Mouse (Mus musculus) left cerebral cortex, adult 8-10 months (tissue): ENCODE results near the gene Olfr141. TPM values are rescaled to one million over a fixed set of nuclear protein-coding genes. Genes with fewer than 3 reads are reported as not detected.

Experiments used
- DNase-seq, 2 experiments: peaks; one replicate each; pipeline ENCODE4 v3.0.0; 2022; ENCODE audit warnings: low spot score in 2 of 2
- total RNA-seq, 4 experiments: library from RNA; stranded (reverse); gene quantifications; 2 replicates each; pipeline ENCODE4 v1.2.4; 2022

Gene Olfr141
- not detected for total RNA-seq

- DNase-seq = no peak
Measured at GRCm38 (mm10) chr2:86809918-86810317, at the start of gene Olfr141. Olfr141 (minus strand) TSS chr2:86810018.

- no peak for DNase-seq
Measured at GRCm38 (mm10) chr2:86851596-86851995, 41.8 kb upstream of the Olfr141 start, which contains the start of gene Olfr1095. Olfr1095 (minus strand) TSS chr2:86851696.

- DNase-seq = no peak
Measured at GRCm38 (mm10) chr2:86824363-86824762, 14.5 kb upstream of the Olfr141 start, which contains the start of gene Olfr1094. Olfr1094 (plus strand) TSS chr2:86824663.

- no peak for DNase-seq
Measured at GRCm38 (mm10) chr2:86782179-86782578, 27.6 kb downstream of the Olfr141 start, which contains the start of gene Olfr1093. Olfr1093 (plus strand) TSS chr2:86782479.

GRCm38 (mm10) chr2:86761050-86761449, 48.8 kb downstream of the Olfr141 start:
- DNase-seq = peak in 1 of 2 experiments; percentile 5

- no peak for DNase-seq
Measured at GRCm38 (mm10) chr2:86758893-86759292, 50.9 kb downstream of the Olfr141 start, which contains the start of gene Olfr1090. Olfr1090 (minus strand) TSS chr2:86758993.

Other genes starting within 250 kb of the Olfr141 start
- not detected for gene Olfr1082, start 211.1 kb downstream of the Olfr141 start, total RNA-seq
- not detected for gene Olfr1084, start 170.3 kb downstream of the Olfr141 start, total RNA-seq
- not detected for gene Olfr1085, start 148.0 kb downstream of the Olfr141 start, total RNA-seq
- not detected for gene Olfr1086, start 129.9 kb downstream of the Olfr141 start, total RNA-seq
- not detected for gene Olfr1087, start 111.6 kb downstream of the Olfr141 start, total RNA-seq
- gene Olfr1089, start 76.3 kb downstream of the Olfr141 start, total RNA-seq = not detected
- gene Olfr1090, start 51.0 kb downstream of the Olfr141 start, total RNA-seq = not detected
- gene Olfr1093, start 27.5 kb downstream of the Olfr141 start, total RNA-seq = not detected
- not detected for gene Olfr1094, start 14.6 kb upstream of the Olfr141 start, total RNA-seq
- gene Olfr1095, start 41.7 kb upstream of the Olfr141 start, total RNA-seq = not detected
- not detected for gene Gm13723, start 64.8 kb upstream of the Olfr141 start, total RNA-seq
- not detected for gene Olfr1097, start 82.2 kb upstream of the Olfr141 start, total RNA-seq
- not detected for gene Olfr1098, start 114.5 kb upstream of the Olfr141 start, total RNA-seq
- gene Olfr1099, start 150.7 kb upstream of the Olfr141 start, total RNA-seq = not detected
- not detected for gene Olfr1100, start 169.9 kb upstream of the Olfr141 start, total RNA-seq
- not detected for gene Olfr1101, start 181.2 kb upstream of the Olfr141 start, total RNA-seq
- not detected for gene Olfr1102, start 188.4 kb upstream of the Olfr141 start, total RNA-seq
- gene Olfr1104, start 217.1 kb upstream of the Olfr141 start, total RNA-seq = not detected
- not detected for gene Olfr1105, start 226.5 kb upstream of the Olfr141 start, total RNA-seq
- not detected for gene Olfr1106, start 242.3 kb upstream of the Olfr141 start, total RNA-seq